Mouse (Mus musculus): ENCODE measurements around the gene Gbe1. TPM values are rescaled to one million over a fixed set of nuclear protein-coding genes. Genes with fewer than 3 reads are reported as not detected.

The Gbe1 gene
- 214 TPM for polyA plus RNA-seq (2014; fragmentation: Illumina TruSeq; extraction: RNeasy Lipid Tissue Mini Kit (QIAGEN cat#74804); ENCODE audit: low read depth, low replicate concordance)

GRCm38 (mm10) chr16:70313886-70314577 is at the start of gene Gbe1:
Gene Gbe1 (plus strand): TSS chr16:70313949.

Data from adrenal gland, adult 10 weeks (tissue).